Mouse (Mus musculus): ENCODE data around the gene Tcf12.

Gene Tcf12

DNA sequence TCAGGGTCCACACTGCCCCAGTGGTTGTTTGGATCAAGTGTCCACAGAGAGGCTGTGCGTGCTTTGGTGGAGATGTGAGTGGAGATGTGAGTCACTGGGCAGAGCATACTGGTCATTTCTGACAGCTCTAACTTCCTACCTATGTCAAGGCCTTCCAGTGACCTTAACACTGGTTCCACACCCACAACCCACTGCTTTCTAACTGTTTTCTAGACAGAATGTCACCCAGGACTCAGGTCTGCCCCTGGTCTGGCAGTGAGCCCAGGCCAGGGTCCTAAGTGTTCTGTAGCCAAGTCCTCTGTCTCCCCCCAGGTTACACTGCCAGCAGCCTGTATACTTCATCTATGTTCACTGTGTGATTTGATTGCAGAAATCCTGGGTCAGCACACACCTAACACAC lies 275.3 kb downstream of the Tcf12 start:
- DNase-seq (ENCODE audit: low spot score), result no peak

GRCm38 (mm10) chr9:71835203-71835815 lies 276.4 kb downstream of the Tcf12 start:
- DNase-seq (ENCODE audit: low spot score), result peak; percentile 66

DNA sequence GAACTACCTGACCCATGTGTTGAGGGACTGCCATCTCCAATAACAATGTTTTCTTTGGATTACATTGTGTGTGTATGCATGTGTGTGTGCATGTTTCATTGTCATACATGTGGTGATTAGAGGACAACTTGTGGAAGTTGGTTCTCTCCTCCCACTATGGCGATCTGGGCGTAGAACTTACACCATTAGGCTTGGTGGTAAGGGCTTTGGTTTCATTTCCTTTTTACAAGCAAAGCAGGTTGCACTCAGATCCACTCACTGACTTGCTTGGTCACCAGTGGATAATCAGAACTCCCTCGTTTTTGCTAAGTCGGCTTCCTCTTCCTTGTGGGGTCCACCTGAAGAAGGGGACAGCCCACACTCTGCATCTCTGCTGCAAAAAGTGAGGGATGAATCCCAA lies 277.0 kb downstream of the Tcf12 start:
- DNase-seq (ENCODE audit: low spot score), result no peak

GRCm38 (mm10) chr9:71831756-71832699 lies 279.6 kb downstream of the Tcf12 start:
- DNase-seq (ENCODE audit: low spot score), result peak; percentile 65

DNA sequence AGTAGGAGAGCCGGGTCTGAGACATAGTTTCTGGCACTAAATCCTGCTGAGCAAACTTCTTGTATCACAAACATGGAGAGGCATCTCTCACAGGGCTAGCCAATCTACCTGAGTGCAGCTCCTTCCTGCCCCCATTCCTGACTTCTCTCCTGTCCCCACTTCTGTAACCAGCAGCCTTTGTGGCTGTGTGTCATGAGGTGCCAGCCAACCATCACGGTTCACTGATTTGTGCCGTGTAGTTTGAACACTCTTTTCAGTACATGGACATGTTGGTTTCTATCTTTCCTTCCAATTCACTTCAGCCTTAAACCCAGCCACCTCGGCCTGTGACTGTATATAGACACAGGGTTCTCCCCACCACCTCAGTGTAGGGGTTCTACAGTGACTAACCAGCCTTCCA lies 280.7 kb downstream of the Tcf12 start:
- DNase-seq (ENCODE audit: low spot score), result no peak

DNA sequence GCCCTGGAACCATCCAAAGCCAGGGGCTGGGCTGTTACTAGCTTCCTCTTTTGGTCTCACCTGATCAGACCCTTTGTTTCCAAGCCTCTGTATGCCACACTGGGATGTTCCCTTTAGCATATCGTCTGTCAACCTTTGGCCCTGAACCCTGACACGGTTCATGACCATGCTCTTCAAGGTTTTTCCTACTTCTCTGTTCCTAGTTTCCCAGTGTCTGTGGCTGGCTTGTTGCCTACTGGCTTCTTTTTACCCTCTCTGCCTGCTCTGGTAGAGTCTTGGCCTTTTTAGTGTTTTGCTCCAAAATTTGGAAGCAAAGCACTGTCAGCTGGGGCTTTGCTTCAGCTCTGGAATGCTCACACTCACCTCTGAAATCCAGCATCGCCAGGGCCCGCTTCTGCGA lies 281.3 kb downstream of the Tcf12 start:
- DNase-seq (ENCODE audit: low spot score), result no peak

- no peak for DNase-seq (ENCODE audit: low spot score)
Observed at GRCm38 (mm10) chr9:71829753-71830152, 281.9 kb downstream of the Tcf12 start.

DNA sequence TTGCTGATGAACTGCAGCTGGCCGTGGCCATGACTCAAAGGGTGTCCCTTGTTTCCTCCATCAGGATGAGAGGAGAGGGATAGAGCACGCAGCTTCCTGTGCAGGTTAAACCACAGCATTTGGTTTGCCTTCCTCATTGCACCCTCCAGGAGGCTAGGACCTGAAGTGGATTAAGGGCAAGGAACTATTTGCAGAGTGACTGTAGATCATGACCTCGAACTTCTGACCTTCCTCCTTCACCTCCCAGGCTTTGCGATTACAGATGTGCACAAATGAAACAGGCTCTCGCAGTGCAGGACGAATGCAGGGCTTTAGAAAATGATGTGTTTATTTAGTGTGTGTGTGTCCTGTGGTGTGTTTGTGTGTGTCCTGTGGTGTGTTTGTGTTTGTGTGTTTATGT lies 282.5 kb downstream of the Tcf12 start:
- peak; percentile 69 for DNase-seq (ENCODE audit: low spot score)

GRCm38 (mm10) chr9:71827371-71827770 lies 284.3 kb downstream of the Tcf12 start:
- no peak for DNase-seq (ENCODE audit: low spot score)

- DNase-seq (ENCODE audit: low spot score), result peak; percentile 54
Observed at GRCm38 (mm10) chr9:71826040-71826525, 285.6 kb downstream of the Tcf12 start.

- DNase-seq (ENCODE audit: low spot score), result no peak
Observed at GRCm38 (mm10) chr9:71822003-71822402, 289.7 kb downstream of the Tcf12 start.

GRCm38 (mm10) chr9:71818453-71818852 lies 293.2 kb downstream of the Tcf12 start:
- no peak for DNase-seq (ENCODE audit: low spot score)

DNA sequence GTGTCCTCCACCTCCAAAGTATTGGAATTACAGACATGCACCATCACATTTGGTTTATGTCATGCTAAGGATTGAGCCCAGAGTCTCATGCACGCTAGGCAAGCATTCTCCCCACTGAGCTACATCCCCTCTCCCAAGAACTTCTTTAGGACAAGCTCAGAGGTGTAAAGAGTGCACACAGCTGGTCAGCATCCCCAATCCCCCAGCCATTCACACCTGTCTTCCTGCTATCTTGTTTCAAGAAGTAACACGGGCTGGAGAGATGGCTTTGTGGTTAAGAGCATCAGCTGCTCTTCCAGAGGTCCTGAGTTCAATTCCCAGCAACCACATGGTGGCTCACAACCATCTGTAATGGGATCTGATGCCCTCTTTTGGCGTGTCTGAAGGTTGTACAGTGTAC lies 295.6 kb downstream of the Tcf12 start:
- no peak for DNase-seq (ENCODE audit: low spot score)

GRCm38 (mm10) chr9:71813565-71813964 lies 298.1 kb downstream of the Tcf12 start:
- no peak for DNase-seq (ENCODE audit: low spot score)

GRCm38 (mm10) chr9:71812914-71813313 lies 298.8 kb downstream of the Tcf12 start:
- DNase-seq (ENCODE audit: low spot score), result no peak

DNA sequence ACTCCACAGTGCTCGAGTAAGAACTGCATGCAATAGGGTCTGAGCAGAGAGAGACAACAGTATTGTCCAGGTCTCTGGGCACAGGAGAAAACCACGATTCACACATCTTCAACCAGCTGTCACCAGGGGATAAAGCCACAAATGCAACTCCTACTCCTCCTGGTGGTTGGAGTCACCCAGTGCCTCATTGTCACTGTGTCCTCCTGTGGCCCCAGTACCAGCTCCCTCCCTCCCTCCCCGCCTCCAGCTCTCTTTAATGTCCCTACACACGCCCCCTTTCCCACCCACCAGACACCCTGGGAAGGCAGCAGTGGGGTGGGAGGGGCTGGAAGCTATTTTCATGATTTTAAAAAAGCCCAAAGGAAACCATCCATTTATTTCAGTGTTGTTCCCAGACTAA lies 299.3 kb downstream of the Tcf12 start:
- peak; percentile 47 for DNase-seq (ENCODE audit: low spot score)

DNA sequence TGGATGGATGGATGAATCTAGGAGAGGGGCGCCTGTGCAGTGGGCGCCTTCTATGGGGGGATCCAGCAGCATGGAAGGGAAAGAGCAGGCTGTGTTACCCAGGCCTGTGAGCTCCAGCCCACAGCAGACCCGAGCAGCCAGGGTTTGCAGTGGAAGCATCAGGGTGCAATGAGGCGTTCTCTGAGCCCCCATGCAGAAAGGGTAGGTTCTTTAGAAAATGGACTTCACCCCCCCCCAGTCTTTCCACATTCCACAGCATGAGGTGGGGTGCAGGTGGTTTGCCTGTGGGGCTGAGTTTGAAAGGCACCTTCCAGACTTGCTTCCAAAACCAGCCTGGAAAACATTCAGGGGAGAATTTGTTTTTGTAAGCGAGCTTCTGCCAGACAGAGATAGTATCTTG lies 300.3 kb downstream of the Tcf12 start:
- no peak for DNase-seq (ENCODE audit: low spot score)

DNA sequence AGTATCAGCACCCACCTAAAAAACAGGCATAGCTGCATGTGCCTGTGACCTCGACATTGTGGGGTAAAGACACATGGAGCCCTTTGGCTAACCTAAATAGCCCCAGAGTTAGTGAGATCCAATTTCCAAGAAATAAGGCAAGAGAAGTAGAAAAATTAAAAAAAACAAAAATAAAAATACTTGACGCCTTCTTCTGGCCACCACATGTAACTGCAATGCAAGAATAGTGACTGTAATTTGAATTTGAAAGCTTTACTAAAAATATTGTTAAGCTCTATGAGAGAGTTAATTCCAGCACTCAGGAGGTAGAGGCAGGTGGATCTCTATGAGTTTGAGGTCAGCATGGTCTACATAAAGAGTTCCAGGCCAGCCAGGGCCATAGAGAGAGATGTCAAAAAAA lies 300.9 kb downstream of the Tcf12 start:
- no peak for DNase-seq (ENCODE audit: low spot score)

DNA sequence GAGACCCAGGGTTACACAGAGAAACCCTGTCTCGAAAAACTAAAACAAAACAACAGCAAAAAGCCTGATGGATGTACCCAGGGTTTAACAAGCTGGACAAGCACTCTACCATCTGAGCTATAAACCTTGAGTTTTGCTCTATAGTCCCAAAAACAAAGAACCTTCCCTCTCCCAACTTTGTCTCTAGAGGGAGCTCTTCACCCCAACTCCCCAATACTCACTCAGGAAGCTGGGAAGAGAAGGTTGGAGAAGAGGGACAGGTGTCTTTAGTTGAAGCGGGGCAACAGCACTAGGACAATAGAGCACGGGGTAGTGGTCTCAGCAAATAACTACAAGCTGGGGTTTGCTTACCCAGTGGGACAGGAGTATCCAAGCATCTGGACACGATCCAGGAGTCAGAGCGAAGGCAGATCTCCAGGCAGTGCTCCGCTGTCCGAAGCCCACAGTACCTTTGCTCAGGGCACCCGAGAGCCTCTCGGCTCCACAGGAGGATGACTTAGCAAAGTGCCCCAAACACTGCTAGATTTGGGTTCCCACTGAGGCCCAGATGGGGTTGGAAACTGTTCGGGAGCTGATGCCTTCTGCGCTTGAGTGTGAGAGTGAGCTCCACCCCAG lies 302.9 kb downstream of the Tcf12 start:
- DNase-seq (ENCODE audit: low spot score), result no peak

- peak; percentile 16 for DNase-seq (ENCODE audit: low spot score)
Observed at GRCm38 (mm10) chr9:71807801-71808200, 303.9 kb downstream of the Tcf12 start.

GRCm38 (mm10) chr9:71806422-71806805 lies 305.3 kb downstream of the Tcf12 start:
- peak; percentile 93 for DNase-seq (ENCODE audit: low spot score)

DNA sequence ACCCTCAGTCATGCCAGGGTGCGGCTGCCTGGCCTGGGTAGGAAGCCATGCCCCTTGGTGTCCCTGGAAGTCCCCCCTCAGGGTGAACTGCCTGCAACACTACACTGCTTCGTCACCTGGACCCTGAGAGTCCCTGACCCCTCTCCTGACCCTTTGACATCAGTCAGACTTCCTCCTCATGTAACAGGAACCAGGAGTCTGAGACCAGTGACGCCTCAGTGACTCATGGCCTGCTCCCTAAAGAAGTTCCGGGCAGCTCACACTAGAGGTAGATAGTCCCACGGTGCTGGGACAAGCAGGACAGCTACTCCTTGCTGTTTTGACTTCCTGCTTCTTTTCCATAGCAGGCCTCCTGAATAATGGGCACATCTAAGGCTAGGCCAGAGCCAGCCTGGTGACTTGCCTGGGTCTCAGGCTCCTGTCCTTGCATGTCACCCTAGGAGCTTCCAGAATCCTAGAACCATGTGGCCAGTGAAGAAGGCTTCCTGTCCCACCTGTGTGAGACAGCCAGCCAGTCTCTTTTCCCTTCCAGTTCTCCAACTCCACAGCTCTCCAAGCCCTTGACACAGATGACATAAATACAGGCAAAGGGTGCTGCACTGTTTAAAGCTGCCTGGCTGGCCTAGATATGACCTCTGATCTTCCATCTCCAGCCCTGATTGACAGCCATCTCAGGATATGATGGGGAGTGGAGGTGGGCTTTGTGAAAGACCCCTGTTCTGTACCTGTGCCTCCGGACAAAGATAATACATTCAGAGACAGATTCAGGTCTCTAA lies 305.8 kb downstream of the Tcf12 start:
- peak; percentile 56 for DNase-seq (ENCODE audit: low spot score)

Measured in embryo, embryonic 10 days (tissue).